Mouse (Mus musculus) kidney, adult 9 months (tissue): ENCODE measurements around the gene Vps54.

Experiments
- DNase-seq: peaks from one replicate; pipeline ENCODE4 v3.0.0; 2022

Vps54 gene

GRCm38 (mm10) chr11:21346020-21346419 lies 106.9 kb downstream of the Vps54 start:
- no peak for DNase-seq

DNA sequence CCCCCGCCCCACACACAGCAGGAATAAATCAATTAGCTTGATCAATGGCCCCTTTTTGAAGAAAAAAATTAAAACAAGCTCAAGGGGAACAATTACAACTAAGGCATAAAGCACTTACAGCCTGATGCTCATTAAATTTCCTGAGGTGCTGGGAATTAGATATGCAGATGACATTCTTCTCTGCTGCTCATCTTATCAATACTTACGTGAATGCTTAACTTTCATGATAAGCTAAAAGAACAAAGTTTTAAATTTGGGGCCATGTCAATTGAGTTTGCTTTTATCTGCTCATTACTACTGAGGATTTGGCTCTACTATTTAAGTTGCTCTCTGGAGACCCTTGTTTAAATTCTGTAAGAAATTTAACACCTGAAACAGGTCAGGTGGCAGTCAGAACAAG lies 109.8 kb downstream of the Vps54 start:
- no peak for DNase-seq

DNA sequence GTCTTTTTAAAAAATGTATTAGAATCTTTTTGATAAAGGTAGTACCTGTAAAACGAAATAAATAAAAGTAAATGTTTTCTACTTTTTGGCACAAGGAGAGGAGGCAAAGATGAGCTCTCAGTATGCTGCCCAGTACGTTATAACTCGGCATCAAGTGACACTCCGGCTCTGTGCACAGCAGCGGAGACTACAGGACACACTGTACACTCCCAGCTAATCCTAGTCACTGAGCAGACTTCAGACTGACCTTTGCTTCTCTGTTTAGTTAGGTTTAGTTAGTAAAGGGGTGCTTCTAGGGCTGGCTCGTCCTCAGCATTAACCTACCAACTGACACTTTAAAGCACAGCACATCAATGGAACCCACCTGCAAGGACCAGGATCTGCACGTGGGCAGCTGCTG lies 112.2 kb downstream of the Vps54 start:
- DNase-seq, result peak; percentile 81

DNA sequence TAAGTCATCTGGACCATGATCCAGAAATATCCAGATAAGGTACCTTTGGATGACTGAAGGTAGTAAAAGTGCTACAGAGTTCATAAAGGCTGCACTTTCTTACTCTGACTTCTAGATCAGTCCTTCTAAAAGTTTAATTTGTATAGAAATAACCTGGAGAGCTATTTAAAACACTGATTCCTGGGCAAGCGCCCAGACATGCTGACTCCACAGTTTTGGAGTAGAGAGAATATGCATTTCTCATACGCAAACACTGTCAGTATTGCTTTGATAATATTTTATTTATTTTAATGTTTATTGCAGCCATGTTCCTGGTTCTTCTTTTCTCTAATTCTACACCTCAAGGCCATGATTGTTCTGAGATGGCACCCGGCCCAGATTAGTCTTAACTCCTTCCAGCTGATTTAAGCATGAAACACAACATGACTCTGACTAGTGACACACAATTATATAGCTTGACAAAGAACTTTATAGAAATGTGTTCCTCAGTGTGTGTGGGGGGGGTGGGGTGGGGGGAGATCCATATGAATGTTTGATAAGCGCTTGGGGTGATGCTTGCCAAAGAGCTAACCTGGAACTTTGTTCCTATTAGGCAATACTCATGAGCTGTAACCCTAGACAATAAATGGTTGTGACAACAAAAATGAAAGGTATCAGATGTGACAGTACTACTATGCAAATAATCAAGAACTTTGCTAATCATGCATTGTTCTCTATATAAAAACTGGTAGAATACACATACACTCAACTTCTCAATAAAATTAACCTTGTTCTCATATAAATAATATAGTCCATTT lies 124.3 kb downstream of the Vps54 start:
- DNase-seq, result no peak

GRCm38 (mm10) chr11:21368466-21368865 lies 129.4 kb downstream of the Vps54 start:
- no peak for DNase-seq

- no peak for DNase-seq
Measured at GRCm38 (mm10) chr11:21369248-21370016, 130.4 kb downstream of the Vps54 start.

DNA sequence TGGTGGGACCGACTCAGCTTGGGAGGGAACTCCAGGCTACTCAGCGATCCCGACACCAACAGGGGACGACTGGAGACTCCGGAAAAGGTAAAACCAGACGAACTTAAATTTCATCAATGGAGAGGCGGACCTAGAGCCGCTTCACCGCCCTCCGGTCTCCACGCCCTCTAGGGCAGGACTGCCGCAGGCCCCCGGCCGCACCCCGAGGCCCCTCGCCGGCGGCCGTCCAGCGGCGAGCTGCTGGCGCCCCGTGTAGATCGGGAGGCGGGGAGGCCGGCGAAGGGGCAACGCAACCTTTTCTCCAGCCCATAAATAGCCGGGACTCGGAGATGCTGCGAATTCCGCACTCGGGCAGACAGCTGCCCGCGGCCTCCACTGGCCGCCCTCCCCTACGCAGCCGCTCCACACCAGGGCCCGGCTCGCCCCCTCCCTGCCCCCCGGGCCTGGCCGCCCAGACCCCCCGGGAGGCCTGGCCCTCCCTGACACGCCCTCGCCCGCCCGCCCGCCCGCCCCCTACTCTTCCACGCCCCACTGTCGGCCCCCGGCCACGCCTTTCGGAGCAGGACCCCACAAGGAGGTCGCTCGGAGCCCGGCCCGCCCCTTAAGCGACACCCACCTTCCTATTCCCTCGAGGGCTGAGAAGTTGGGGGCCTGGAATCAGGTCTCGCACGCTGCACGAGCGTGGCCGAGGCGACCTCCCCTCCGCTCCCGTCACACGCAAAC lies 131.5 kb downstream of the Vps54 start:
- DNase-seq, result peak; percentile 84
